Mouse (Mus musculus) bone marrow macrophage, adult 2 months (primary cell): ENCODE results near the gene Ppp1r7.

Experiments used
- CTCF ChIP-seq: IDR thresholded peaks from 2 replicates; pipeline ENCODE4 v1.5.1; 2012; ENCODE audit warnings: low read depth, mild to moderate bottlenecking, low read length, moderate library complexity
- POLR2A ChIP-seq: IDR thresholded peaks from 2 replicates; pipeline ENCODE4 v1.6.1; 2012; ENCODE audit warnings: mild to moderate bottlenecking, low read depth, low read length, borderline replicate concordance

DNA sequence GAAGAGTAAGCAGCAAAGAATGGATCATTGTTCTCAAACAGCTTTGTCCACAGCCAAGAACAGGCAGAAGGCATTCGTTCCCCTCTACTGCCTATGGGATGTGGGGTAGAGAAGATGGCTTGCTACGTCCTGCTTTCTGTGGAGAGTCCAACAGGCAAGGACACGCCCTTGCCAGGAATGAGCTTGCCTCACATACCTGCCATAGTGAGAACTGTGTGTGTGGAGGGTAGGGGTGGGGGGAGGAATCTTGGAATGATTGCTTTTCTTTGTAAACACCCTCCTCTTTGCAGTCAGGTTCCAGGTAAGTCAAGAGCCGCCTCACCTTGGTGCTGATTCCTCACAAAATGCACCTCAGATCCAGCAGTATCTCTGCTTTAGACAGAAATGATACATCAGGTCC lies 42.9 kb upstream of the Ppp1r7 start:
- TF ChIP-seq CTCF, result no peak
- TF ChIP-seq POLR2A, result no peak
